Mouse (Mus musculus): ENCODE measurements around the gene Prex1. TPM values are rescaled to one million over a fixed set of nuclear protein-coding genes. Genes with fewer than 3 reads are reported as not detected.

Prex1 gene
- polyA plus RNA-seq, 1 experiment from 2014 or later, result 22.0 TPM

GRCm38 (mm10) chr2:166622590-166622989, 91.0 kb downstream of the Prex1 start:
- no peaks in the 10 kb centered on the region for H3K36me3 ChIP-seq (ENCODE audit: control insufficient read depth, insufficient read depth, low read length)
- H3K4me3 ChIP-seq (ENCODE audit: low read depth, low read length), result no peak overlapping the region
- H3K27me3 ChIP-seq (ENCODE audit: control insufficient read depth, insufficient read depth, low read depth, low read length), result no peaks in the 10 kb centered on the region
- H3K4me1 ChIP-seq (ENCODE audit: control insufficient read depth, insufficient read depth, low read length), result peaks cover 5% of the 10 kb centered on the region; the same call in 1 of the 2 replicates
- ATAC-seq, result 0 out of 2 replicates have a peak, but pooled peaks have one; percentile 28
- H3K9me3 ChIP-seq (replicated peaks; ENCODE audit: control insufficient read depth, low read length, poor library complexity, severe bottlenecking), result no peaks in the 10 kb centered on the region
- WGBS, result 89% methylated on average over 7 of the region's 7 CpGs
- H3K9ac ChIP-seq (ENCODE audit: low read depth, low read length), result no peak overlapping the region
- H3K4me2 ChIP-seq (ENCODE audit: low read length), result no peak overlapping the region
- no peak overlapping the region for H3K27ac ChIP-seq (ENCODE audit: low read length)

DNA sequence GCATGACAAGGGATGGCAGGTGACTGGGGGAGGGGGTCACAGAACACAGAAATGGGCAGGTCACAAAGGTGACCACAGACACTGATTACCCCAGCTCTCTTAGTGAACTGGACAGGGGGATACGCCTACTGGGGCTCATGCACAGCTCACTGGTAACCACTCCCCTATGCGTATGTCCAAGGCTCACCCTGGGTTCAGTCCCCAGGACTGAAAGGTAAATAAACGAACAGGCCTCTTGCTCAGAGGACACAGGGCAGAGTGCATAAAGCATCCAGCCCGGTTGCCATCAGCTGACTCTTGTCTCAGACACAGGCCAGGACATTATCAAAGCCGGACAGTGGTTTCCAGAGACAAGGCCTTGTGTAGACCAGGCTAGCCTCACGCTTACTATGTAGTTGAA, 91.6 kb downstream of the Prex1 start:
- no peak overlapping the region for H3K27ac ChIP-seq (ENCODE audit: low read length)
- H3K4me1 ChIP-seq (ENCODE audit: control insufficient read depth, insufficient read depth, low read length), result peaks cover 5% of the 10 kb centered on the region; the same call in 1 of the 2 replicates
- H3K4me3 ChIP-seq (ENCODE audit: low read depth, low read length), result no peak overlapping the region
- no peak for ATAC-seq
- no peak overlapping the region for H3K4me2 ChIP-seq (ENCODE audit: low read length)
- WGBS, result 94% methylated on average over 6 of the region's 6 CpGs
- no peaks in the 10 kb centered on the region for H3K36me3 ChIP-seq (ENCODE audit: control insufficient read depth, insufficient read depth, low read length)
- H3K27me3 ChIP-seq (ENCODE audit: control insufficient read depth, insufficient read depth, low read depth, low read length), result no peaks in the 10 kb centered on the region
- H3K9me3 ChIP-seq (replicated peaks; ENCODE audit: control insufficient read depth, low read length, poor library complexity, severe bottlenecking), result no peaks in the 10 kb centered on the region
- no peak overlapping the region for H3K9ac ChIP-seq (ENCODE audit: low read depth, low read length)

DNA sequence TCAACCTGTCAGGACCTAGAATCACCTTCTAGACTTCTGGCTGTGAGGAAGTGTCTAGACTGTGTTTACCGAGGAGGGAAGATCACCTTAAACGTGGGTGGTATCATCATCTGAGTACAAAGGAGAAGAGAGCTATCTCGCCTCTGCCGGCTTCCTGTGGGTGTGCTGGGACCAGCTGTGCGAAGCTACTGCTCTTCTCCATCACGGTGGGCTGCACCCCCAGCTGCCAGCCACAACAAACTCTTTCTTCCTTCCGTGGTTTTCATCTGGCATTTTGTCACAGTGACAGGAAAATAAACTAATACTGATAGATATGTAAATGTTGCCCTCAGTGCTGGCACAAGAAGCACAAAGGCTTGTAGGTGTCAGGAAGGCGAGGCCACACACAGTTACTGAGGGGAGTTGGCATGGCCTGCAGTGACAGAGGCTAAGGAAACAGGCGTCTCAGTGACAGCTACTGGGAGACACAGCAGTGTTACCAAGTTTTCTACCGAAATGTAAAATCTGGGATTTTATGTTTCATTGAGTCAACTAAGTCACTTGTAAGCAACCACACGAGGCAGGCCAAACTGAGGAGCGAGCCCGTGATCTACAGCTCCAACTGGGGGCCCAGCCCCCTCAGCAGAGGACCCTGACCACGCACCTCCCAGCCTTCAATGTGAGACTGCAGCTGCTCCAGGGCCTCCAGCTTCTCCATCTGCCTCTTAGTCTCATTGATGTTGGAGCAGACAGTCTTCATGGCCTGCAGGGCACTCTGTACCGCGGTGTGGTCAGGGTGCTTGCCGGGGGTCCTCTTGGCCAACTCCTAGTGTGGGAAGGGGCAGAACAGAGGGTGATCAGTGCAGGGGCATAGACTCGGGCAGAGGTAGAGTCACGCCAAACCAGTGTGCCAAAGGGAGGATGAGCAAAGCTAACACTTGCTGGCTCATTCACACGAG, 92.8 kb downstream of the Prex1 start:
- H3K27me3 ChIP-seq (ENCODE audit: control insufficient read depth, insufficient read depth, low read depth, low read length), result no peaks in the 10 kb centered on the region
- no peak for ATAC-seq
- H3K4me3 ChIP-seq (ENCODE audit: low read depth, low read length), result no peak overlapping the region
- no peak overlapping the region for H3K9ac ChIP-seq (ENCODE audit: low read depth, low read length)
- H3K4me1 ChIP-seq (ENCODE audit: control insufficient read depth, insufficient read depth, low read length), result peaks cover 5% of the 10 kb centered on the region; the same call in 1 of the 2 replicates
- 76% methylated on average over 20 of the region's 20 CpGs for WGBS
- no peak overlapping the region for H3K4me2 ChIP-seq (ENCODE audit: low read length)
- no peak overlapping the region for H3K27ac ChIP-seq (ENCODE audit: low read length)
- H3K9me3 ChIP-seq (replicated peaks; ENCODE audit: control insufficient read depth, low read length, poor library complexity, severe bottlenecking), result no peaks in the 10 kb centered on the region
- H3K36me3 ChIP-seq (ENCODE audit: control insufficient read depth, insufficient read depth, low read length), result no peaks in the 10 kb centered on the region

DNA sequence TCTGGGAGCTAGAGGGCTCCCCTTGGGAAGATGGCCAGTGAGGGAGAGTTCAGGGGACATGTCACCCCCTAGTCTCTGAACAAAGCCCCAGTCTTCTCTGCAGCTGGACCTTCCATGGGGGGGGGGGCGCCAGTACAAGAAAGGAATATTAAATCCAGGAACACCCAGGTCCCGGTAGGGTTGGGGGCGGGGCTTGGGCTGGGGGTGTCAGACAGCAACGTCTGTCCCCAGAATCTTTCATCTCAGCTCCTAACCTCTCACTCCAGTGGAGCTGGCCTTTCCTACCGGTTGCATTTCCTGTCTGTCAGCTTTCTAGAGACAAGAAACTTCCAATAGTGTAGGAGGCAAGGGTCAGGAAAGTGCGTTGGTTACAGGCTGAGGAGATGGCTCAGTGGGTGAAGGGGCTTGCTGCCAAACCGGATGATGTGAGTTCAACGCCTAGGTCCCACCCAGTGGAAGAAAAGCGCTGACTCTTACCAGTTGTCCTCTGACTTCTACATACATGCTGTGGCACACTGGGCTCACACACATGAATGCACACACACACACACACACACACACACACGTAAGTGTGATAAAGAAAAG, 93.6 kb downstream of the Prex1 start:
- no peak for ATAC-seq
- Histone ChIP-seq H3K27ac (ENCODE audit: low read length) (no peak overlapping the region), H3K36me3 (ENCODE audit: control insufficient read depth, insufficient read depth, low read length) (no peaks in the 10 kb centered on the region), H3K9me3 (replicated peaks; ENCODE audit: control insufficient read depth, low read length, poor library complexity, severe bottlenecking) (no peaks in the 10 kb centered on the region), H3K4me3 (ENCODE audit: low read depth, low read length) (no peak overlapping the region), H3K4me2 (ENCODE audit: low read length) (no peak overlapping the region), H3K27me3 (ENCODE audit: control insufficient read depth, insufficient read depth, low read depth, low read length) (no peaks in the 10 kb centered on the region), H3K4me1 (ENCODE audit: control insufficient read depth, insufficient read depth, low read length) (peaks cover 4% of the 10 kb centered on the region; the same call in 1 of the 2 replicates), H3K9ac (ENCODE audit: low read depth, low read length) (no peak overlapping the region)
- WGBS, result 91% methylated on average over 10 of the region's 10 CpGs

DNA sequence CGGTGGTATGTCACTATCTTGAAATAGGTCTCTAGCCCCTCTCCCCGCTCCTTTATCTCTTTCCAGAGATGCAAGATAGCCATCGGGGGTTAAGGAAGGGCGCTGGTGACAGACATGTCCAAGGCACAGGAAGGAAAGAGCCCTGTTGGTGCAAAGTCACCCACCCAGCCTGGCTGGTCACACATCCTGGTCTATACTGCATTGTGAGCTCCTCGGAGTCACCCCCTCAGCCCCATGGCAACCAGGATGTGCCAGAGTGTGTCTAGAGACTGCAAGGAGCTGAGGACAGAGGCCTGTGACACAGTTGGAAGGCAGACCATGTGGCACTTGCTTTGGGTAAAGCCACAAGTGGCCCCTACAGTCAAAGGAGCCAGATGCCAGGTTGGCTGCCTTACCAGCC, 94.4 kb downstream of the Prex1 start:
- no peak overlapping the region for H3K4me3 ChIP-seq (ENCODE audit: low read depth, low read length)
- no peaks in the 10 kb centered on the region for H3K36me3 ChIP-seq (ENCODE audit: control insufficient read depth, insufficient read depth, low read length)

DNA sequence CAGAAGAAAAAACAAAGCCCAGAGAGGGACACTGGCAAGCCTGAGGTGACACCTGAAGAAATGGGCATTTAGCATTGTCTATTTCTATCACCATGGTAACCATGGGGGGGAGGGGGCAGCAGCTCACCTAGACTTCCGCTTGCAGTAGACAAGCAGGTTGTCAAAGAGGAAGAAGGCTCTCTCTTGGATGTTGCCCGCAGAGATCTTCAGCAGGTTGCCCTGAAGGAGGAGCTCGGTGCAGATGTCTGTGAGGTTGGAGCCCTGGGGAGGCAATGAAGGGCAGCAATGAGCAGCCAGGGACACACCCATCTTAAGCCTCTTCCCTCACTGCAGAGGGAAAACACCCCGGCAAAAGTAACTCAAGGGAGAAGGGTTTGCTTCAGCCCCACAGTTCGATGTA, 95.9 kb downstream of the Prex1 start:
- 86% methylated on average over 5 of the region's 5 CpGs for WGBS

More for the DNA sequence above, 94.4 kb downstream of the Prex1 start:
- Histone ChIP-seq H3K27ac (ENCODE audit: low read length) (no peak overlapping the region), H3K27me3 (ENCODE audit: control insufficient read depth, insufficient read depth, low read depth, low read length) (no peaks in the 10 kb centered on the region), H3K4me2 (ENCODE audit: low read length) (no peak overlapping the region), H3K9me3 (replicated peaks; ENCODE audit: control insufficient read depth, low read length, poor library complexity, severe bottlenecking) (no peaks in the 10 kb centered on the region), H3K4me1 (ENCODE audit: control insufficient read depth, insufficient read depth, low read length) (peaks cover 3% of the 10 kb centered on the region; the same call in 1 of the 2 replicates), H3K9ac (ENCODE audit: low read depth, low read length) (no peak overlapping the region)
- ATAC-seq, result no peak
- WGBS, result 90% methylated on average over 5 of the region's 5 CpGs

GRCm38 (mm10) chr2:166615338-166616075, 98.1 kb downstream of the Prex1 start:
- Histone ChIP-seq H3K9ac (ENCODE audit: low read depth, low read length) (no peak overlapping the region), H3K9me3 (replicated peaks; ENCODE audit: control insufficient read depth, low read length, poor library complexity, severe bottlenecking) (no peaks in the 10 kb centered on the region), H3K4me1 (ENCODE audit: control insufficient read depth, insufficient read depth, low read length) (no peaks in the 10 kb centered on the region), H3K27ac (ENCODE audit: low read length) (no peak overlapping the region), H3K36me3 (ENCODE audit: control insufficient read depth, insufficient read depth, low read length) (no peaks in the 10 kb centered on the region), H3K4me3 (ENCODE audit: low read depth, low read length) (no peak overlapping the region), H3K27me3 (ENCODE audit: control insufficient read depth, insufficient read depth, low read depth, low read length) (no peaks in the 10 kb centered on the region), H3K4me2 (ENCODE audit: low read length) (no peak overlapping the region)
- 90% methylated on average over 2 of the region's 2 CpGs for WGBS
- ATAC-seq, result no peak

More for the DNA sequence above, 95.9 kb downstream of the Prex1 start:
- Histone ChIP-seq H3K36me3 (ENCODE audit: control insufficient read depth, insufficient read depth, low read length) (no peaks in the 10 kb centered on the region), H3K4me1 (ENCODE audit: control insufficient read depth, insufficient read depth, low read length) (no peaks in the 10 kb centered on the region), H3K4me2 (ENCODE audit: low read length) (no peak overlapping the region), H3K9ac (ENCODE audit: low read depth, low read length) (no peak overlapping the region), H3K27me3 (ENCODE audit: control insufficient read depth, insufficient read depth, low read depth, low read length) (no peaks in the 10 kb centered on the region), H3K9me3 (replicated peaks; ENCODE audit: control insufficient read depth, low read length, poor library complexity, severe bottlenecking) (no peaks in the 10 kb centered on the region), H3K4me3 (ENCODE audit: low read depth, low read length) (no peak overlapping the region), H3K27ac (ENCODE audit: low read length) (no peak overlapping the region)
- no peak for ATAC-seq

DNA sequence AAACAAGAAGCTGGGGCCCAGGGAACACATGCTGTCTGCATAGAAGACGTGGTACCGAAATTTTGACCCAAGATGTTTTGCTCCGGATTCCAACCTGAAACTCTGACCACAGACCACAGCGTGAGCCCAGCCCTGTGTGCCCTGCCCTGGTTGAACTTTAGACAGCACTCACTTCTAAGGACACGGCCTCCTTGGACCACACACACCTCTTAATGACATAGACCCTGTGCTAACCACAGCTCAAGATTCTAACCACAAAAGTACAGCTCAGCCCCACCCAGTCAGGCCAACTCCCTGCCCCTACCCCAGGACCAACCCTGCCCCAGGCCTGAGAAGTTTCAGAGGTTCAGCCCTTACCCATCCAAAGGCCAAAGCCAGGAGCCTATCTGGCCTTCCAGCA, 103.4 kb downstream of the Prex1 start:
- H3K27ac ChIP-seq (ENCODE audit: low read length), result no peak overlapping the region
- H3K4me2 ChIP-seq (ENCODE audit: low read length), result no peak overlapping the region
- peaks cover 2% of the 10 kb centered on the region; the same call in 1 of the 2 replicates for H3K4me1 ChIP-seq (ENCODE audit: control insufficient read depth, insufficient read depth, low read length)
- H3K4me3 ChIP-seq (ENCODE audit: low read depth, low read length), result no peak overlapping the region
- no peaks in the 10 kb centered on the region for H3K27me3 ChIP-seq (ENCODE audit: control insufficient read depth, insufficient read depth, low read depth, low read length)
- H3K36me3 ChIP-seq (ENCODE audit: control insufficient read depth, insufficient read depth, low read length), result no peaks in the 10 kb centered on the region
- WGBS, result 95% methylated on average over 5 of the region's 5 CpGs
- H3K9ac ChIP-seq (ENCODE audit: low read depth, low read length), result no peak overlapping the region
- H3K9me3 ChIP-seq (replicated peaks; ENCODE audit: control insufficient read depth, low read length, poor library complexity, severe bottlenecking), result no peaks in the 10 kb centered on the region
- ATAC-seq, result no peak

Data from midbrain, embryonic 16.5 days (tissue).